Mouse (Mus musculus) MEL (cell line): ENCODE data around the gene Ier3. TPM values are rescaled to one million over a fixed set of nuclear protein-coding genes. Genes with fewer than 3 reads are reported as not detected.

Experiments
- DNase-seq: peaks from one replicate; pipeline ENCODE4 v3.0.0; 2011; ENCODE audit warnings: low read depth, low spot score
- H3K27ac ChIP-seq: 2 replicates; pipeline ENCODE4 v1.5.1; 2012; ENCODE audit warnings: low read depth, mild to moderate bottlenecking, control low read depth, low read length, moderate library complexity; ENCODE audit not compliant: control insufficient read depth
- H3K27me3 ChIP-seq, 2 experiments: fragments of 150-350 bp in 1 of 2; sonication (generic) in 1 of 2; 2 replicates each; pipeline ENCODE4 v1.6.1; 2012; ENCODE audit warnings: low read length in 2 of 2, mild to moderate bottlenecking in 2 of 2, improper control_type of control experiment in 1 of 2, moderate library complexity in 1 of 2; ENCODE audit not compliant: insufficient read depth in 2 of 2, control insufficient read depth in 1 of 2
- H3K36me3 ChIP-seq, 2 experiments: 2 replicates each; pipeline ENCODE4 v1.6.1; 2012 to 2014; ENCODE audit warnings: low read length in 2 of 2, improper control_type of control experiment in 1 of 2, inconsistent platforms in 1 of 2, mild to moderate bottlenecking in 1 of 2; ENCODE audit not compliant: insufficient read depth in 2 of 2, control insufficient read depth in 1 of 2
- H3K4me1 ChIP-seq, 2 experiments: fragments of 150-350 bp in 1 of 2; sonication (generic) in 1 of 2; 2 replicates each; pipeline ENCODE4 v1.6.1; 2012; ENCODE audit warnings: low read length in 2 of 2, improper control_type of control experiment in 1 of 2, mild to moderate bottlenecking in 1 of 2; ENCODE audit not compliant: insufficient read depth in 2 of 2, control insufficient read depth in 1 of 2
- H3K4me3 ChIP-seq, 2 experiments: fragments of 150-350 bp in 1 of 2; sonication (generic) in 1 of 2; 2 replicates each; pipeline ENCODE4 v1.5.1; 2012; ENCODE audit warnings: low read depth in 2 of 2, low read length in 2 of 2, mild to moderate bottlenecking in 2 of 2, moderate library complexity in 2 of 2, control low read depth in 1 of 2, improper control_type of control experiment in 1 of 2; ENCODE audit not compliant: control insufficient read depth in 1 of 2, insufficient read depth in 1 of 2
- H3K79me2 ChIP-seq: 2 replicates; pipeline ENCODE4 v1.6.1; 2012; ENCODE audit warnings: mild to moderate bottlenecking, low read length, moderate library complexity; ENCODE audit not compliant: control insufficient read depth, poor library complexity, insufficient read depth
- H3K9ac ChIP-seq: 2 replicates; pipeline ENCODE4 v1.6.1; 2012; ENCODE audit warnings: low read depth, mild to moderate bottlenecking, control low read depth, low read length, moderate library complexity; ENCODE audit not compliant: control insufficient read depth, poor library complexity, severe bottlenecking
- H3K9me3 ChIP-seq: fragments of 150-350 bp; sonication (generic); replicated peaks from 2 replicates; pipeline ENCODE4 v1.6.1; 2012; ENCODE audit warnings: mild to moderate bottlenecking, low read length, improper control_type of control experiment, moderate library complexity; ENCODE audit not compliant: insufficient read depth
- BHLHE40 ChIP-seq: IDR thresholded peaks from 2 replicates; pipeline ENCODE4 v1.6.1; 2012; ENCODE audit warnings: low read depth, mild to moderate bottlenecking, inconsistent platforms, low read length, improper control_type of control experiment, borderline replicate concordance
- CHD2 ChIP-seq: IDR thresholded peaks from 2 replicates; pipeline ENCODE4 v1.6.1; 2011; ENCODE audit warnings: low read length, improper control_type of control experiment
- CTCF ChIP-seq, 3 experiments: IDR thresholded peaks in 2 of 3; conservative IDR thresholded peaks in 1 of 3; 2 replicates each; pipeline ENCODE4 v1.5.1; 2011 to 2012; ENCODE audit warnings: low read length in 3 of 3, low read depth in 2 of 3, mild to moderate bottlenecking in 2 of 3, improper control_type of control experiment in 1 of 3, inconsistent platforms in 1 of 3, mixed read lengths in 1 of 3, moderate library complexity in 1 of 3; ENCODE audit not compliant: control insufficient read depth in 1 of 3, insufficient read depth in 1 of 3, poor library complexity in 1 of 3, severe bottlenecking in 1 of 3
- ELF1 ChIP-seq: IDR thresholded peaks from 2 replicates; pipeline ENCODE4 v1.6.1; 2014; ENCODE audit warnings: low read depth, mild to moderate bottlenecking, inconsistent platforms, low read length, improper control_type of control experiment, moderate library complexity
- EP300 ChIP-seq, 2 experiments: IDR thresholded peaks; 2 replicates each; pipeline ENCODE4 v1.6.1; 2011; ENCODE audit warnings: improper control_type of control experiment in 2 of 2, low read length in 2 of 2, low read depth in 1 of 2, mild to moderate bottlenecking in 1 of 2
- ETS1 ChIP-seq: IDR thresholded peaks from 2 replicates; pipeline ENCODE4 v1.6.1; 2012; ENCODE audit warnings: low read depth, mild to moderate bottlenecking, inconsistent platforms, low read length, improper control_type of control experiment, moderate library complexity
- GABPA ChIP-seq: IDR thresholded peaks from 2 replicates; pipeline ENCODE4 v1.6.1; 2012; ENCODE audit warnings: low read depth, mild to moderate bottlenecking, inconsistent platforms, low read length, improper control_type of control experiment, moderate library complexity
- GATA1 ChIP-seq: IDR thresholded peaks from 2 replicates; pipeline ENCODE4 v1.6.1; 2011; ENCODE audit warnings: low read depth, low read length, improper control_type of control experiment
- HCFC1 ChIP-seq: IDR thresholded peaks from 2 replicates; pipeline ENCODE4 v1.6.1; 2012; ENCODE audit warnings: low read depth, mild to moderate bottlenecking, inconsistent platforms, low read length, improper control_type of control experiment, moderate library complexity
- KAT2A ChIP-seq: conservative IDR thresholded peaks from 2 replicates; pipeline ENCODE4 v1.6.1; 2012; ENCODE audit warnings: low read depth, low read length, improper control_type of control experiment, inconsistent platforms
- MAZ ChIP-seq: IDR thresholded peaks from 2 replicates; pipeline ENCODE4 v1.6.1; 2012; ENCODE audit warnings: low read depth, mild to moderate bottlenecking, inconsistent platforms, low read length, improper control_type of control experiment
- MXI1 ChIP-seq: IDR thresholded peaks from 2 replicates; pipeline ENCODE4 v1.6.1; 2011; ENCODE audit warnings: mild to moderate bottlenecking, low read depth, low read length, improper control_type of control experiment
- MYB ChIP-seq: IDR thresholded peaks from 2 replicates; pipeline ENCODE4 v1.6.1; 2011; ENCODE audit warnings: mild to moderate bottlenecking, low read depth, low read length, improper control_type of control experiment
- MYC ChIP-seq: IDR thresholded peaks from 2 replicates; pipeline ENCODE4 v1.6.1; 2011; ENCODE audit warnings: low read depth, mild to moderate bottlenecking, low read length, improper control_type of control experiment, moderate library complexity
- NELFE ChIP-seq: IDR thresholded peaks from 2 replicates; pipeline ENCODE4 v1.6.1; 2011; ENCODE audit warnings: low read depth, low read length, improper control_type of control experiment
- NRF1 ChIP-seq: IDR thresholded peaks from 2 replicates; pipeline ENCODE4 v1.6.1; 2014; ENCODE audit warnings: low read depth, mild to moderate bottlenecking, inconsistent platforms, low read length, improper control_type of control experiment, moderate library complexity; ENCODE audit not compliant: poor library complexity, insufficient read depth, severe bottlenecking
- POLR2A ChIP-seq, 2 experiments: IDR thresholded peaks; 2 replicates each; pipeline ENCODE4 v1.6.1; 2011 to 2012; ENCODE audit warnings: low read length in 2 of 2, mild to moderate bottlenecking in 2 of 2, control low read depth in 1 of 2, improper control_type of control experiment in 1 of 2, low read depth in 1 of 2, moderate library complexity in 1 of 2; ENCODE audit not compliant: control insufficient read depth in 1 of 2, insufficient read depth in 1 of 2, poor library complexity in 1 of 2
- POLR2AphosphoS2 ChIP-seq: IDR thresholded peaks from 2 replicates; pipeline ENCODE4 v1.6.1; 2011; ENCODE audit warnings: low read length, improper control_type of control experiment
- RAD21 ChIP-seq: IDR thresholded peaks from 2 replicates; pipeline ENCODE4 v1.6.1; 2011; ENCODE audit warnings: mild to moderate bottlenecking, low read depth, low read length, improper control_type of control experiment
- RCOR1 ChIP-seq: IDR thresholded peaks from 2 replicates; pipeline ENCODE4 v1.6.1; 2012; ENCODE audit warnings: low read depth, mild to moderate bottlenecking, inconsistent platforms, low read length, improper control_type of control experiment
- SIN3A ChIP-seq: IDR thresholded peaks from 2 replicates; pipeline ENCODE4 v1.6.1; 2012; ENCODE audit warnings: low read length, improper control_type of control experiment, inconsistent platforms
- SMC3 ChIP-seq: IDR thresholded peaks from 2 replicates; pipeline ENCODE4 v1.6.1; 2011; ENCODE audit warnings: low read depth, low read length, improper control_type of control experiment
- TBP ChIP-seq: IDR thresholded peaks from 2 replicates; pipeline ENCODE4 v1.8.0; 2011; ENCODE audit warnings: low read depth, low read length, improper control_type of control experiment
- TCF12 ChIP-seq: IDR thresholded peaks from 2 replicates; pipeline ENCODE4 v1.6.1; 2014; ENCODE audit warnings: low read depth, mild to moderate bottlenecking, inconsistent platforms, low read length, improper control_type of control experiment, moderate library complexity
- UBTF ChIP-seq: IDR thresholded peaks from 2 replicates; pipeline ENCODE4 v1.6.1; 2012; ENCODE audit warnings: low read depth, mild to moderate bottlenecking, inconsistent platforms, low read length, improper control_type of control experiment, moderate library complexity, borderline replicate concordance; ENCODE audit not compliant: insufficient read depth
- USF1 ChIP-seq: IDR thresholded peaks from 2 replicates; pipeline ENCODE4 v1.6.1; 2014; ENCODE audit warnings: low read depth, mild to moderate bottlenecking, inconsistent platforms, low read length, improper control_type of control experiment, moderate library complexity
- USF2 ChIP-seq, 2 experiments: IDR thresholded peaks; 2 replicates each; pipeline ENCODE4 v1.6.1; 2011 to 2012; ENCODE audit warnings: improper control_type of control experiment in 2 of 2, low read length in 2 of 2, borderline replicate concordance in 1 of 2, inconsistent platforms in 1 of 2, low read depth in 1 of 2, mild to moderate bottlenecking in 1 of 2; ENCODE audit not compliant: insufficient read depth in 1 of 2
- ZC3H11A ChIP-seq: IDR thresholded peaks from 2 replicates; pipeline ENCODE4 v1.6.1; 2012; ENCODE audit warnings: low read depth, mild to moderate bottlenecking, inconsistent platforms, low read length, improper control_type of control experiment
- ZKSCAN1 ChIP-seq: IDR thresholded peaks from 2 replicates; pipeline ENCODE4 v1.6.1; 2012; ENCODE audit warnings: low read depth, mild to moderate bottlenecking, inconsistent platforms, low read length, improper control_type of control experiment, moderate library complexity
- ZMIZ1 ChIP-seq: IDR thresholded peaks from 2 replicates; pipeline ENCODE4 v1.6.1; 2012; ENCODE audit warnings: low read depth, mild to moderate bottlenecking, inconsistent platforms, low read length, improper control_type of control experiment, moderate library complexity
- ZNF384 ChIP-seq: IDR thresholded peaks from 2 replicates; pipeline ENCODE4 v1.6.1; 2012; ENCODE audit warnings: low read depth, mild to moderate bottlenecking, inconsistent platforms, low read length, improper control_type of control experiment
- polyA plus RNA-seq, 2 experiments: library from polyadenylated mRNA; stranded (reverse) in 1 of 2; unstranded in 1 of 2; fragments of >175 nt in 1 of 2; fragments of >200 nt in 1 of 2; gene quantifications; 2 replicates each; pipeline versions ENCODE4 v1.2.1 to v1.2.4; 2012; ENCODE audit warnings: low replicate concordance in 2 of 2, low read depth in 1 of 2; ENCODE audit not compliant: insufficient read length in 2 of 2, insufficient read depth in 1 of 2, missing spikeins in 1 of 2
- total RNA-seq: library from RNA; depleted of rRNA; stranded (reverse); fragments of 300-350 nt; gene quantifications from 2 replicates; pipeline ENCODE4 v1.2.3, GENCODE M21; 2012

Ier3 gene
- total and polyA plus RNA-seq, 3 experiments: 5.5 to 12.2 TPM; not detected in 1

- TF ChIP-seq NRF1: no peak
- 0 out of 2 replicates have a peak, but pooled peaks have one; percentile 7 for TF ChIP-seq RCOR1
- TF ChIP-seq EP300 (IDR thresholded peaks at IDR 0.05; ENCODE audit: low read depth in 1 of 2, low read length in 2 of 2): peak; percentile 39 to 63; a peak in 2 of 4 replicates
- no peak for TF ChIP-seq SMC3
These were observed 48.8 kb downstream of the Ier3 start (continued) for GRCm38 (mm10) chr17:35870151-35870883.

- no peaks in the 10 kb centered on the region for H3K9me3 ChIP-seq
- H3K27ac ChIP-seq: peak overlapping the region; percentile 88
- H3K4me1 ChIP-seq: peaks cover 2 to 18% of the 10 kb centered on the region in 2 experiments; a peak in 3 of 4 replicates
- H3K36me3 ChIP-seq: peaks cover 0 to 14% of the 10 kb centered on the region in 2 experiments; a peak in 2 of 4 replicates
- H3K79me2 ChIP-seq: peaks cover 18% of the 10 kb centered on the region
- H3K9ac ChIP-seq: peak overlapping the region; percentile 52
- H3K27me3 ChIP-seq: no peaks in the 10 kb centered on the region
- H3K4me3 ChIP-seq: peak overlapping the region; percentile 21 to 38
- DNase-seq: peak; percentile 74
- TF ChIP-seq EP300 (IDR thresholded peaks at IDR 0.05; ENCODE audit: low read depth in 1 of 2, low read length in 2 of 2) (no peak), NELFE (no peak), ETS1 (no peak), SIN3A (no peak; the same call in 1 of the 2 replicates), POLR2AphosphoS2 (no peak), RAD21 (peak; percentile 70), HCFC1 (no peak), RCOR1 (0 out of 2 replicates have a peak, but pooled peaks have one; percentile 17), GABPA (no peak), USF1 (0 out of 2 replicates have a peak, but pooled peaks have one; percentile 8), ZNF384 (peak; percentile 85), TCF12 (no peak), CHD2 (no peak), POLR2A (IDR thresholded peaks at IDR 0.05; ENCODE audit: control insufficient read depth in 1 of 2, insufficient read depth in 1 of 2, low read depth in 1 of 2, low read length in 2 of 2, poor library complexity in 1 of 2) (0 out of 4 replicates have a peak, but pooled peaks of 1 of the 2 experiments have one; percentile 3), SMC3 (peak; percentile 76), MYC (no peak), CTCF (IDR thresholded peaks at IDR 0.05 in 2 of 3, conservative IDR thresholded peaks at IDR 0.05 in 1 of 3; ENCODE audit: control insufficient read depth in 1 of 3, insufficient read depth in 1 of 3, low read depth in 2 of 3, low read length in 3 of 3, poor library complexity in 1 of 3, severe bottlenecking in 1 of 3) (peak; percentile 59 to 80 (median 73)), BHLHE40 (no peak), ZC3H11A (peak; percentile 46), TBP (0 out of 2 replicates have a peak, but pooled peaks have one; percentile 4), GATA1 (no peak), ELF1 (no peak), MXI1 (no peak), ZKSCAN1 (no peak), UBTF (no peak), MYB (no peak), ZMIZ1 (no peak), MAZ (no peak), KAT2A (no peak), USF2 (IDR thresholded peaks at IDR 0.05; ENCODE audit: borderline replicate concordance in 1 of 2, insufficient read depth in 1 of 2, low read depth in 1 of 2, low read length in 2 of 2) (no peak)
These were observed 49.6 kb downstream of the Ier3 start for GRCm38 (mm10) chr17:35870884-35871696.
